Mouse (Mus musculus) right cerebral cortex, adult 18-20 months (tissue): ENCODE measurements at regions not wholly inside any gene's neighbourhood (a gene's known extent, or its start where the extent isn't known, plus 50 kb on each side); places are given as distances from the start of the nearest gene placed in this dataset.
A peak's percentile ranks its signal among the peaks of the same experiment; 100 is the strongest.

Experiments
- DNase-seq: peaks from one replicate; pipeline ENCODE4 v3.0.0; 2022; ENCODE audit warnings: mixed read lengths

DNA sequence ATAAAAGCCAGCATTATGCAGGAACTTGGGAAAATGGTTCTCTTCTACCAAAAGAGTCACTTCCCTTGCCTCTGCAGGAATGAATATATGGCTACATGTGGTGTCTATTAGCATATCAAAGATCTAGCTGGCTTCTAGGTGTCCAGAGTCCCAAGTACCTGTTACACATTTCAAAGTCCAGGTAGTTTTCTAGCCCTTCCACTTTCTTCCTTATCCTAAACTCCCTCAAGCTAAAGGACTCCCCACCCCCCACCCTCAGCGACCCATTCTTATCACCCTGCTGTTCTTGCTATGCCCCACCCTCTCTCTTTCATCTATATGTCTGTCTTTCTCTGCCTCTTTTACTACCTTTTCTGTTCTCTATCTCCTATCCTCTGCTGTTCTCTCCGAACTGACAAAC is 288.3 kb upstream of the Cntn4 start:
- no peak for DNase-seq

- DNase-seq: peak; percentile 1
Observed at GRCm38 (mm10) chr6:105398315-105398714, 279.1 kb upstream of the Cntn4 start.

DNA sequence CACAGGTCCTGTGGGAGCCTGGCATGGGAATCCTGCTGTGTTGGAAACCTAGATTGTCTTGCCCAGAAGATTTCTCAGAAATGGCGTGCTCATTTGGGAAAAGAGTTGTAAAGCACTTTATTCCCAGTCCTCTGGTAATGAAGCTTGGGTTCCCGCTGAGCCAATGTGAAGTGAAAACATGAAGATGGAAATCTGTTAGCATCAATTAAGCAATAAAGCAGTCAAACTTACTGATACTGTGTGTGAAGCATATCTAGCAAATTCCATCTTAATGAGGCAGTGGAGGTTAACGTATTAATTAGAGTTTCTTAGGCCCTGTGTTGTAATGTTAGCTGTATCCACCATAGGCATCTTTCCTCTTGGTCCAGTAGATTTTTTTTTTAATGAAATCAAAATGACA is 259.9 kb upstream of the Cntn4 start:
- no peak for DNase-seq

- no peak for DNase-seq
Observed at GRCm38 (mm10) chr6:105447208-105447607, 230.3 kb upstream of the Cntn4 start.

GRCm38 (mm10) chr6:105483388-105483787 is 194.1 kb upstream of the Cntn4 start:
- DNase-seq: peak; percentile 20

DNA sequence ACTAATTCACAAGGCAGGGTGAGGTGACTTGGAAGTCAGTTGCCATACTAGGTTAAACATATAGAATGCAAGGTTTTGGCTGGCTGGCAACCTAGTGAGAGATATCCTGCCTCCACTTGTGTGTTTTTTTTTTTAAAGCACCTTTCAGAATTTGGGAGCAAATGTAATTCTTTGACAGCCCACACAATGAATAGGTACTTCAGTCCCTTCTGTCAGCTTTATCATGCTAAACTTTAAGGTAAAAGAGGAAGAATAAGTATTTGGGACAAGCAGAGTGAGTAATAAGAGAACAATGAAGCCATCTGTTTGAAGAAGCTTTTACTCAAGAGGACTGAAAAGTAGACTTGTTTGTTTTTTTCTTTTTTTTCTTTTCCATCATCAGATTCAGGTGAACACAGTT is 184.2 kb upstream of the Cntn4 start:
- no peak for DNase-seq
